Mouse (Mus musculus): ENCODE measurements around the gene Elk1. TPM values are rescaled to one million over a fixed set of nuclear protein-coding genes. Genes with fewer than 3 reads are reported as not detected.

Elk1 gene
- total RNA-seq (2021): 1 to 10 TPM; 6.6 to 7.8 TPM
- long read RNA-seq, experiment 1, partial matches to known transcripts: 0 of 1 reads
- long read RNA-seq, experiment 1, other reads (novel, unspliced or antisense): 0 of 1 reads
- long read RNA-seq, experiment 2, partial matches to known transcripts: 0 of 5 reads
- long read RNA-seq, experiment 2, other reads (novel, unspliced or antisense): 4 of 5 reads

- peak; percentile 61 to 67 for DNase-seq
- intact Hi-C loops (cut with DNase I): no loop called here
These were observed at the start of gene Elk1 for GRCm38 (mm10) chrX:20950191-20950880. Gene Elk1 (minus strand): TSS chrX:20950608.

DNA sequence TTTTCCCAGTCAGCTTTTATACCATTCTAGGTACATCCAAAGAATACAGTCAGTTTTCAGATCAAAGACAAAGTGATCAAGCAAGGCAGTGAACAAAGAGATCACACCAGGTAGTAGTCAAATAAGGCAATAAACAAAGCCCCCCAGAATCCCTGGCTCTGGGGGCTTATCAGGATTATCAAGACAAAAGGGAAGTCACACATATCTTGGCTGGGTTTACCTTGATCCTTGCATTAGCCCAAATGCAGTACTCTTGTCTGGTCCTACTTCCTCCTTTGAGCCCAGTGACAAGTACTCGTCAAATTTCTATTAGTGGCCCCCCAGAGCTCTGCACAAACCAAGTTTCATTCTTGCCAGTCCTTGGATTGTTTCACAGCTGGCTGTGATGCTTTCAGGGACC is 30.5 kb upstream of the Elk1 start:
- intact Hi-C loops (cut with DNase I): no loop called here

GRCm38 (mm10) chrX:20961477-20962378 is 11.3 kb upstream of the Elk1 start, which contains the start of gene Uxt:
Gene Uxt (minus strand): TSS chrX:20962017.
- DNase-seq: peak; percentile 76 to 81
- intact Hi-C loops (cut with DNase I): no loop called here

More for the DNA sequence above, 30.5 kb upstream of the Elk1 start:
- no peak for DNase-seq

DNA sequence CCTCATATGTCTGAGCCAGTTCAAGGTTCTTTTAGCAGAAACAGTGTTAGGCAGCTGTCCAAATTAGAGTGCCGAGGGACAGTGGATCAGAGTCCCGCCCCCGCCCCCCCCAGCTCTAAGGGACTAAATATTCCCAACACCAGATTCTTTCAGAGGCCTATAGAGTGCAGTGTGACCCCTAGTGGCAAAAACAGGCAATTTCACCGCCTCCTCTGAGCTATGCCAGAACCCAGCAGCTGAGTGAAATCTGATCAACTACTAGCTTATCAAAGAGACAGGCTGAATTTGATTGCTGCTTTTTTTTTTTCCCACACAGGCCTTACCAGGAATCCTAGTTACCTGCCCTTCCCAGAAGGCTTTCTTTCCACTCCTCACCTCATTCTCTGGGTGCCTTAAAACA is 4.4 kb downstream of the Elk1 start:
- peak; percentile 28 to 37 for DNase-seq

GRCm38 (mm10) chrX:20931963-20932362 is 18.4 kb downstream of the Elk1 start:
- intact Hi-C loops (cut with DNase I): no loop called here
- DNase-seq: no peak

More for the DNA sequence above, 4.4 kb downstream of the Elk1 start:
- intact Hi-C loops (cut with DNase I): no loop called here

- intact Hi-C loops (cut with DNase I): no loop called here
- DNase-seq: no peak
These were observed 19.0 kb downstream of the Elk1 start, which contains the start of gene Cfp for GRCm38 (mm10) chrX:20931364-20931763. Gene Cfp (minus strand): TSS chrX:20931555.

DNA sequence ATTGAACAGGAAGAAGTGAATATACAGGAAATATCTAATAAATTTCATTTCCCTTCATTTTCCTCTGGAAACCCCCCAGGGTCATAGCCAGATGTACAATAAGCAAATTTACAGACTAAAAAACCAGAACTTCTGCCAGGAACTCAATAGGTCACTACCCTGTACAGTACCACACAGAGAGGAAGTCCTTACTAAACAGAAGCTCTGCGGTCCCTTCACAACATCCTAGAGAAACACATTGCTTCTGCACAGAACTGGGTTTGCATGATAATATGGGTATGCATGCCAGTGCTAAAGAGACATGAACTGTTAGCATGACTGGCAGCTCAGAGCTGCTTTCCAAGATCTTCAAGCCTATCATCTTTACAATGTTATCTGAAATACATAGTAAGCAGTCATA is 20.5 kb downstream of the Elk1 start:
- no peak for DNase-seq
- intact Hi-C loops (cut with DNase I): no loop called here

DNA sequence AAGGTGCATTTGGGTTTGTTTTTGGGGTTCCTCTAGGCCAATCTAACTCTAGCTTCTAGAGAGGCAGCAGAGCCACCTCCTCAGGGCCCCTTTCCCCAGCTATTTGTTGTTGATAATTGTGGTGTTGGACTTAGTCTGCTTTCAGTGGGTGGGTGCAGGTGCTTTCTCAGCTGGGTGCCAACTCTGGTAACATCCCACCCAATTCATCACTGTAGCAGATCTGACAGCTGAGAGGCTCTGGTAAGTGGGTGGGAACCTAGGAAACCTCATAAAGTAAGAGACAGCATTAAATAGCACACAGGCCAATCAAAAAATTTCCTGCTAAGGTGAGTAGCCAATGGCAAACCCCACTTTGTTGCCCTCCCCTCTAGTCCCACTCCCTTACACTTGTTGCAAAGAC is 25.4 kb downstream of the Elk1 start:
- intact Hi-C loops (cut with DNase I): no loop called here
- no peak for DNase-seq

DNA sequence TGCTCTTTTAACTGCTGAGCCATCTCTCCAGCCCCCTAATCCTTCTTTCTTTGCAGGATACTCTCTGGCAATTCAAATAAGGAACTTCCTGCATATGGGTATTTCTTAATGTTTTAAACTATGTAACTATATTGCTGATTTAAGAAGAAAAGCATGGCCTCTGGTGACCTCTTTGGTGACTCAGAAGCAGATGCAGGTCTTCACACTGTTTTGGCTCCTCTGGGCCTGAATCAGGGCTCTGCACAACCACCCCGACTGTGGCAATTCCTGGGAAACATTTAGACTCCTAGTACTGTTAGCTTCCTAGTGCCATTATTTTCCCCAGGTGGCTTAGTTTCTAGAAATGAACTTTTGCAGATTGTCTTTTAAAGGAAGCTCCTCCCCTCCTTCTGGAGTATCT is 26.9 kb downstream of the Elk1 start:
- DNase-seq: no peak
- intact Hi-C loops (cut with DNase I): no loop called here

DNA sequence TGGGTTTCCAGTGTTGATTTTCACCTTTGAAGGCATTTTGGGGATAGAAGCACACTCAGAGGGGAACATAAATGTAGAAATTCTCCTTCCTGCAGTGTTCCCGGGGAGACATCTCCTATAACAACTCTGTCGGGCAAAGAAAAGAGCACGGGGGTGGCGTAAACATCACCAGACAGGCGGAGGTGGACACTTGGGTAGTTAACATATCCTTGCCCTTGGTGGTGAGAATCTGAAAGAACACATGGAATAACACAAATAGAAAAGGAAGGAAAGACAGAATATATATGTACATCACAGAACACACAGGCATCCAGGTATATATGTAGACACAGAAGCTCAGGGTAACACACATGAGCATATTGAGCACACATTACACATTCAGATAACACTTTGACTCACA is 29.0 kb downstream of the Elk1 start:
- intact Hi-C loops (cut with DNase I): no loop called here
- DNase-seq: no peak

GRCm38 (mm10) chrX:20920844-20921364 is 29.5 kb downstream of the Elk1 start, which contains the start of gene Syn1:
Gene Syn1 (minus strand): TSS chrX:20921004.
- intact Hi-C loops (cut with DNase I): no loop called here
- DNase-seq: peak; percentile 45 to 58

GRCm38 (mm10) chrX:20920249-20920843 is 30.1 kb downstream of the Elk1 start:
- intact Hi-C loops (cut with DNase I): no loop called here
- DNase-seq: no peak

- DNase-seq: no peak
- intact Hi-C loops (cut with DNase I): no loop called here
These were observed 35.3 kb downstream of the Elk1 start for GRCm38 (mm10) chrX:20915075-20915474.

DNA sequence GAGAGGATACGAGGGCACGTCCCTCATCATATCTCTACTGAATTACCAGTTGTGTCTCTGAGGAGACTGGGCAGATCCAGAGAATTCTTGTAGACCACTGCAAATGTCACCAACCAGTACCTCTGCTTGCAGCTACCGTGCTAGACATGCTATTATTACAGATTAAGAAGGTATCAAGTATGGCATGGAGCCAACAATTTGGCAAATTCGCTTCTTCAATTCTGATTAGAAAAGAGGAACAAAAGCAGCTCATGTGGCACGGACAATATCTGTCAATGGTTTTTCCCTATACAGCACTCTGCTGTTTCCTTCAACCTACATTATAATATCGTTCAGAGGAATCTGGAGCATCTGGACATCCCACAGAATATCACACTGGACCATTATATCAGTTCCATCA is 36.7 kb downstream of the Elk1 start:
- DNase-seq: no peak
- intact Hi-C loops (cut with DNase I): no loop called here

DNA sequence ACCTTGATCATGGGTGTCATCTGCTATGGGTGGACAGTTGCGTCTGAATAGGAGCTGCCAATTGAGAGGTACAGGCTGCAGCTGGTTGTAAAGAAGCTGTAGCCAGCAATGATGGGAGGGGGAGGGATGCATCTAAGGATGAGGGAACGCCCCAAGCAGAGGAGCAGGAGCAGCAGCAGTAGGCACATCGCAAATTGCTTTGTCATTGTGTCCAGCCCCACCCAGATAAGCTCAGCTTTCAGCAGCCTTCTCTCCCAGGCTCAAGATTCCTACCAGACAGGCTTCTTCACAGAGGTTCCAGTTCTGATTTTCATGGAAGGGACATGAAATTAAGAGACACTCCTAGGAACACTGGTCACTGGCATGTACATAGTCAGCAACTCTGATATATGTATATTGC is 40.3 kb downstream of the Elk1 start:
- DNase-seq: no peak
- intact Hi-C loops (cut with DNase I): no loop called here

Other genes with a start within 250 kb of the Elk1 start
- 1 to 10 TPM; 1.1 to 1.9 TPM for gene Usp11, start 246.7 kb downstream of the Elk1 start, total RNA-seq (2021)
- 10 to 100 TPM; 73.3 to 90.0 TPM for gene Araf, start 152.8 kb downstream of the Elk1 start, total RNA-seq (2021)
- gene Timp1, start 80.4 kb downstream of the Elk1 start, total RNA-seq (2021): 1 to 10 TPM; 2.1 to 2.5 TPM
- under 1 TPM; 0.07 to 0.08 TPM for gene Syn1, start 29.6 kb downstream of the Elk1 start, total RNA-seq (2021)
- gene Cfp, start 19.1 kb downstream of the Elk1 start, total RNA-seq (2021): 1 to 10 TPM; 3.5 to 4.0 TPM
- 10 to 100 TPM; 22.7 to 26.3 TPM for gene Uxt, start 11.4 kb upstream of the Elk1 start, total RNA-seq (2021)
- 1 to 10 TPM; 1.6 to 1.7 TPM for gene Zfp182, start 111.7 kb upstream of the Elk1 start, total RNA-seq (2021)
- not detected for gene Spaca5, start 117.8 kb upstream of the Elk1 start, total RNA-seq (2021)
- gene Zfp300, start 138.9 kb upstream of the Elk1 start, total RNA-seq (2021): under 1 TPM; 0.15 TPM
- gene Ssxa1, start 165.2 kb upstream of the Elk1 start, total RNA-seq (2021): not detected
- not detected for gene Gm21876, start 225.0 kb upstream of the Elk1 start, total RNA-seq (2021)

Measured in gastrocnemius, postnatal 36 days (tissue).